Mouse (Mus musculus): Measurements from ENCODE around the gene Itpkc.

DNA sequence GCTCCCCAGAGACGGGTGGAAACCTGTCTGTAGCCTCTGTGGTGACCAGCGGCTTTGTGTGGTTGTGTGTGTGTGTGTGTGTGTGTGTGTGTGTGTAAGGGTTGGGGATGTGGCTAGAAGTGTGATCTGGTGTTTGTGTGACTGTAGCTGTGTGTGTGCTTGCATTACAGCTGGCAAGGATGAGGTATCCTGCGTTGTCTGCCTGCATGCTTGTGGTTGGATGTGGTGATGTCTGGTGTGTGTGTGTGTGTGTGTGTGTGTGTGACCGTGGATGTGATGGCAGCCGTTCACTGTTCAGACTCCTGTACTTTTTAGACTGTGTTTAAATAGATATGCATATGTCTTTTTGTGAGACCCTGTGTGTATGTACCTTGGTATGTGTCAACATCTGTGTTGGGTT lies 31.3 kb upstream of the Itpkc start:
- TF ChIP-seq POLR2A (IDR thresholded peaks at IDR 0.05; ENCODE audit: control insufficient read depth, low read depth, low read length) (no peak), CTCF (IDR thresholded peaks at IDR 0.05; ENCODE audit: control insufficient read depth, insufficient read depth, insufficient replicate concordance, low read depth, low read length) (no peak)
